Mouse (Mus musculus) bone marrow macrophage, adult 2 months (primary cell): ENCODE data around the gene Camkmt.

Experiments used
- CTCF ChIP-seq: IDR thresholded peaks from 2 replicates; pipeline ENCODE4 v1.5.1; 2012; ENCODE audit warnings: low read depth, mild to moderate bottlenecking, low read length, moderate library complexity
- POLR2A ChIP-seq: IDR thresholded peaks from 2 replicates; pipeline ENCODE4 v1.6.1; 2012; ENCODE audit warnings: mild to moderate bottlenecking, low read depth, low read length, borderline replicate concordance

DNA sequence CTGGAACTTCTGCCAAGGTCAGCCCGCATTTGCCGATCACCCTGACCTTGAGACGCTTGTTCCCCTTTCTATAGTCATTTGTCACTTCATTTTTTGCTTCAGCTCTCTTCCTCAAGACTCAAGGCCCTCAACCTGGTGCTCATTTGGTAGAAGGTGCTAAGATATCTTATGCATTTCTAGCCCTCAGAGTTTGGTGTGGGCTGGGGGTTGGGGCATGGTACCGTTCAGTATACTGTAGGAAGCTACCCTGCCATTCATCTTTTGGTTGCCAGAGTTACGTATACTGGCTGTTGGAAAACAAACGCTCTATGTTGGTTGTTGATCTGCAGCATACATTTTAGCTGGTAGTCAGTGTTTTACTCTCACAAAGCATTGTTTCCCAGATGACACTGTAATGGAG lies 53.8 kb downstream of the Camkmt start:
- no peak for TF ChIP-seq POLR2A
- no peak for TF ChIP-seq CTCF
